Mouse (Mus musculus): ENCODE results near the gene Asap3.

DNA sequence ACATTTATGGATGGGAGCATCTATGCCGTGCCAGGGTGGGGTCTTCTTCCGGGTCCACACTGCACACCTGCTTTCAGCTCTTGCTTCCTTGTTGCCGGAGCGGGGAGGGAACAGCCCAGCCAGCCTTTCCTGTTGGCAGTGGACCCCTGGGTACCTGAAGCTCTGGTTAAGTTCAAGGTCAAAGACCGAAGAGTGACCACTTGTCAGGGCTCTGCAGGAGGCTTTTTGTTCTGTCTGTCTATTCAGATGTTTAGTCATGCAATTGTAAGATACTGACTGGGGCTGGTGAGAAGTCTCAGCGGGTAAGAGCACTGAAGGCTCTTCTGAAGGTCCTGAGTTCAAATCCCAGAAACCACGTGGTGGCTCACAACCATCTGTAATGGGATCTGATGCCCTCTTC, 7.3 kb upstream of the Asap3 start:
- no peak for TF ChIP-seq CTCF (IDR thresholded peaks at IDR 0.05; ENCODE audit: low read depth)
- no peak for TF ChIP-seq EP300 (optimal IDR thresholded peaks at IDR 0.05)
